In the genomic region with DNA sequence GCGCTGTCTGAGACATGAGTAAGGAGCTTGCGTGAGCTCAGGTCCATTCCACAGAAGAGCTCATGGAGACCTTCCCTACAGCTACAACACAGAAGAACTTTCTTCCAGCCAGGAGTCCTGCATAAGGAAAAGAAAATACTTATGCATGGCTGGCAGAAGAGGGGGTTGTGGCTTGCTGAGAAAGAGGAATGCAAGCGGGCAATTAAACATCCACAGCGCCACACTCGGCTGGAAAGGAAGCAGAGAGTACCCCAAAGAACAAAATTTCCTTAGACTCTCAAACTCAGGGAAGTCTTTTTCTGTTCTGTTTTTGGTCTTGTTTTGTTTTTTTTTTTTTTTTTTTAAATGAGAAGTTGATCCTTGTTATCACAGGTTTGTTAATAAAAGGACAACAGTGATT, we compare ENCODE assay signal across 11 mouse cellular contexts.
DNase-seq lines count a peak whose midpoint lies in the region; ATAC-seq and TF ChIP-seq lines count a peak whose summit lies in the region.
"Had no signal": no experiment of that assay in that cellular context is flagged by ENCODE, and none has a peak within 500 bp of the region (broad histone marks: within the 10 kb centered on the region; RNA-seq: fewer than 3 reads in every experiment).

No protein-coding gene starts in this region.

- no peak for DNase-seq in heart, postnatal 4 days
- DNase-seq in kidney, postnatal 0 days (ENCODE audit: low spot score) = peak; percentile 60
- DNase-seq in limb, embryonic 11.5 days (ENCODE audit: low spot score) = no peak
- peak; percentile 22 for DNase-seq in lung, postnatal 36 days
- no peak for DNase-seq in midbrain, embryonic 14.5 days
- DNase-seq: cerebellum, adult 18-20 months; thymus, postnatal 4 days had no signal

- no peaks in the 10 kb centered on the region for H3K36me3 ChIP-seq in heart, embryonic 14.5 days (ENCODE audit: control insufficient read depth, insufficient read depth, low read length)
- no peaks in the 10 kb centered on the region for H3K36me3 ChIP-seq in kidney, postnatal 0 days (ENCODE audit: insufficient read depth, low read length)
- no peaks in the 10 kb centered on the region for H3K36me3 ChIP-seq in limb, embryonic 11.5 days (ENCODE audit: control insufficient read depth, insufficient read depth, low read length)
- no peaks in the 10 kb centered on the region for H3K36me3 ChIP-seq in forebrain, embryonic 16.5 days (ENCODE audit: control insufficient read depth, insufficient read depth)
- H3K36me3 ChIP-seq in midbrain, embryonic 14.5 days (ENCODE audit: control insufficient read depth, insufficient read depth, low read length) = no peaks in the 10 kb centered on the region

- TF ChIP-seq CTCF in kidney, postnatal 0 days (IDR thresholded peaks at IDR 0.05; ENCODE audit: low read depth) = peak; percentile 35; the same call in 1 of the 2 replicates

- H3K27ac ChIP-seq in heart, embryonic 14.5 days (replicated peaks in 1 of 2; ENCODE audit: control insufficient read depth in 1 of 2, insufficient read depth in 1 of 2, low read depth in 2 of 2, low read length in 2 of 2) = peak overlapping the region; percentile 75 to 82
- H3K27ac ChIP-seq in kidney, postnatal 0 days = peak overlapping the region; percentile 55
- peak overlapping the region; percentile 48; the same call in 1 of the 2 replicates for H3K27ac ChIP-seq in limb, embryonic 11.5 days (replicated peaks; ENCODE audit: low read depth, low read length)
- no peak overlapping the region for H3K27ac ChIP-seq in forebrain, embryonic 16.5 days (ENCODE audit: low read length)
- no peak overlapping the region for H3K27ac ChIP-seq in midbrain, embryonic 14.5 days (replicated peaks; ENCODE audit: low read depth, low read length)

- H3K4me2 ChIP-seq in heart, embryonic 14.5 days (ENCODE audit: low read length) = no peak overlapping the region
- H3K4me2 ChIP-seq in kidney, postnatal 0 days (ENCODE audit: low read length) = no peak overlapping the region
- H3K4me2 ChIP-seq in limb, embryonic 11.5 days (ENCODE audit: low read depth, severe bottlenecking) = no peak overlapping the region
- no peak overlapping the region for H3K4me2 ChIP-seq in forebrain, embryonic 16.5 days (ENCODE audit: low read length)
- H3K4me2 ChIP-seq in midbrain, embryonic 14.5 days (ENCODE audit: low read length) = no peak overlapping the region

- no peaks in the 10 kb centered on the region for H3K27me3 ChIP-seq in heart, embryonic 14.5 days (ENCODE audit: control insufficient read depth, insufficient read depth, low read length)
- no peaks in the 10 kb centered on the region for H3K27me3 ChIP-seq in kidney, postnatal 0 days (ENCODE audit: insufficient read depth, low read length)
- H3K27me3 ChIP-seq in limb, embryonic 11.5 days (ENCODE audit: control insufficient read depth, insufficient read depth, low read length) = no peaks in the 10 kb centered on the region
- H3K27me3 ChIP-seq in forebrain, embryonic 16.5 days (replicated peaks; ENCODE audit: control insufficient read depth, insufficient read depth, low read length) = no peaks in the 10 kb centered on the region
- 0 out of 2 replicates have a peak, but pooled peaks cover 4% of the 10 kb centered on the region for H3K27me3 ChIP-seq in midbrain, embryonic 14.5 days (ENCODE audit: control insufficient read depth, insufficient read depth, low read length)
- H3K27me3 ChIP-seq: megakaryocyte, embryonic 14.5 days had no signal

- H3K9ac ChIP-seq in heart, embryonic 14.5 days (ENCODE audit: low read length) = no peak overlapping the region
- no peak overlapping the region for H3K9ac ChIP-seq in kidney, postnatal 0 days (ENCODE audit: low read depth, low read length)
- no peak overlapping the region for H3K9ac ChIP-seq in limb, embryonic 11.5 days (ENCODE audit: low read length)
- H3K9ac ChIP-seq in forebrain, embryonic 16.5 days (replicated peaks; ENCODE audit: low read depth, low read length) = no peak overlapping the region
- no peak overlapping the region for H3K9ac ChIP-seq in midbrain, embryonic 14.5 days (replicated peaks; ENCODE audit: low read length)

- H3K9me3 ChIP-seq in heart, embryonic 14.5 days (ENCODE audit: control insufficient read depth, low read length) = no peaks in the 10 kb centered on the region
- H3K9me3 ChIP-seq in kidney, postnatal 0 days (replicated peaks; ENCODE audit: low read length) = no peaks in the 10 kb centered on the region
- H3K9me3 ChIP-seq in limb, embryonic 11.5 days (ENCODE audit: control insufficient read depth, low read length) = no peaks in the 10 kb centered on the region
- no peaks in the 10 kb centered on the region for H3K9me3 ChIP-seq in forebrain, embryonic 16.5 days (ENCODE audit: control insufficient read depth, low read length)
- H3K9me3 ChIP-seq in midbrain, embryonic 14.5 days (ENCODE audit: control insufficient read depth, low read length) = no peaks in the 10 kb centered on the region
- H3K9me3 ChIP-seq: megakaryocyte, embryonic 14.5 days had no signal

- no peak for ATAC-seq in heart, embryonic 14.5 days (ENCODE audit: insufficient number of reproducible peaks, insufficient read depth, low FRiP score, low read depth)
- ATAC-seq in kidney, postnatal 0 days (replicated peaks; ENCODE audit: low FRiP score, low read depth) = no peak
- ATAC-seq in limb, embryonic 11.5 days (ENCODE audit: insufficient number of reproducible peaks, low FRiP score, low TSS enrichment, low read depth) = no peak
- no peak for ATAC-seq in forebrain, embryonic 16.5 days
- no peak for ATAC-seq in midbrain, embryonic 14.5 days (ENCODE audit: low FRiP score, low TSS enrichment)
- ATAC-seq: CD4-positive, CD25-positive, alpha-beta regulatory T cell, adult 4 months had no signal

- peaks cover 18 to 20% of the 10 kb centered on the region in 2 experiments; a peak in 3 of 4 replicates for H3K4me1 ChIP-seq in heart, embryonic 14.5 days (ENCODE audit: control insufficient read depth in 2 of 2, insufficient read depth in 2 of 2, low read length in 2 of 2)
- peaks cover 12% of the 10 kb centered on the region; the same call in 1 of the 2 replicates for H3K4me1 ChIP-seq in kidney, postnatal 0 days (replicated peaks; ENCODE audit: insufficient read depth, low read length)
- peaks cover 34% of the 10 kb centered on the region for H3K4me1 ChIP-seq in limb, embryonic 11.5 days (ENCODE audit: control insufficient read depth, insufficient read depth, low read length)
- no peaks in the 10 kb centered on the region for H3K4me1 ChIP-seq in forebrain, embryonic 16.5 days (replicated peaks; ENCODE audit: control insufficient read depth, insufficient read depth, low read length)
- H3K4me1 ChIP-seq in midbrain, embryonic 14.5 days (ENCODE audit: control insufficient read depth, insufficient read depth, low read length) = peaks cover 9% of the 10 kb centered on the region; the same call in 1 of the 2 replicates
- H3K4me1 ChIP-seq: megakaryocyte, embryonic 14.5 days had no signal

- no peak overlapping the region for H3K4me3 ChIP-seq in heart, embryonic 14.5 days (ENCODE audit: control insufficient read depth in 1 of 2, insufficient read depth in 1 of 2, low read depth in 1 of 2, low read length in 2 of 2)
- no peak overlapping the region for H3K4me3 ChIP-seq in kidney, postnatal 0 days (replicated peaks; ENCODE audit: low read depth, low read length)
- no peak overlapping the region for H3K4me3 ChIP-seq in limb, embryonic 11.5 days (ENCODE audit: low read depth, low read length)
- no peak overlapping the region for H3K4me3 ChIP-seq in forebrain, embryonic 16.5 days (replicated peaks; ENCODE audit: low read length)
- no peak overlapping the region for H3K4me3 ChIP-seq in midbrain, embryonic 14.5 days (replicated peaks; ENCODE audit: low read depth, low read length)
- H3K4me3 ChIP-seq: megakaryocyte, embryonic 14.5 days had no signal

- WGBS in heart, embryonic 14.5 days = 81% methylated on average over 5 of the region's 5 CpGs
- 66% methylated on average over 5 of the region's 5 CpGs for WGBS in kidney, postnatal 0 days
- 65% methylated on average over 5 of the region's 5 CpGs for WGBS in limb, embryonic 11.5 days
- WGBS in forebrain, embryonic 16.5 days = 81% methylated on average over 5 of the region's 5 CpGs
- WGBS in midbrain, embryonic 14.5 days = 83% methylated on average over 5 of the region's 5 CpGs

Comparison
In these comparisons a context has a peak if more than half of its experiments do, and no peak if none do; other contexts are left out.
1. H3K27ac ChIP-seq: peak in heart, embryonic 14.5 days (2 of 2), kidney, postnatal 0 days (single experiment) and limb, embryonic 11.5 days (single experiment); none in forebrain, embryonic 16.5 days (single experiment) and midbrain, embryonic 14.5 days (single experiment).
2. DNase-seq: peak in kidney, postnatal 0 days (single experiment) and lung, postnatal 36 days (single experiment); none in heart, postnatal 4 days (single experiment), limb, embryonic 11.5 days (single experiment) and midbrain, embryonic 14.5 days (single experiment).